Mouse (Mus musculus): Measurements from ENCODE around the gene Fkbp2.
A peak's percentile ranks its signal among the peaks of the same experiment; 100 is the strongest.

The Fkbp2 gene

GRCm38 (mm10) chr19:6940396-6941351 lies 39.6 kb downstream of the Fkbp2 start:
- DNase-seq (ENCODE audit: low read depth, low spot score): no peak

GRCm38 (mm10) chr19:6939106-6940002 lies 40.9 kb downstream of the Fkbp2 start:
- DNase-seq (ENCODE audit: low read depth, low spot score): no peak

- no peak for DNase-seq (ENCODE audit: low read depth, low spot score)
These were observed 42.5 kb downstream of the Fkbp2 start for GRCm38 (mm10) chr19:6937541-6938465.

GRCm38 (mm10) chr19:6936299-6936698 lies 44.0 kb downstream of the Fkbp2 start:
- peak; percentile 43 for DNase-seq (ENCODE audit: low read depth, low spot score)

GRCm38 (mm10) chr19:6934195-6934977 lies 45.9 kb downstream of the Fkbp2 start, which contains the start of gene Kcnk4:
TSS of gene Kcnk4 (minus strand) at chr19:6934515.
- no peak for DNase-seq (ENCODE audit: low read depth, low spot score)

GRCm38 (mm10) chr19:6933436-6934194 lies 46.7 kb downstream of the Fkbp2 start:
- peak; percentile 31 for DNase-seq (ENCODE audit: low read depth, low spot score)

- DNase-seq (ENCODE audit: low read depth, low spot score): no peak
These were observed 47.2 kb downstream of the Fkbp2 start for GRCm38 (mm10) chr19:6933102-6933435.

GRCm38 (mm10) chr19:6932018-6932417 lies 48.3 kb downstream of the Fkbp2 start:
- DNase-seq (ENCODE audit: low read depth, low spot score): no peak

- no peak for DNase-seq (ENCODE audit: low read depth, low spot score)
These were observed 49.3 kb downstream of the Fkbp2 start for GRCm38 (mm10) chr19:6931002-6931401.

GRCm38 (mm10) chr19:6928080-6928479 lies 52.2 kb downstream of the Fkbp2 start:
- no peak for DNase-seq (ENCODE audit: low read depth, low spot score)
